Mouse (Mus musculus) layer of hippocampus, adult 11-12 months (tissue): Measurements from ENCODE around the gene Saysd1.
"Not testable (repeated sequence)": the region's sequence is repeated elsewhere in the genome, so short reads cannot be mapped to it uniquely, and the experiment has no call there.

Experiments
- DNase-seq: peaks from one replicate; pipeline ENCODE4 v3.0.0; 2022; ENCODE audit warnings: low spot score

Saysd1 gene

GRCm38 (mm10) chr14:20039795-20040194 lies 98.5 kb downstream of the Saysd1 start:
- no peak for DNase-seq

- DNase-seq, result no peak
These were observed 105.6 kb downstream of the Saysd1 start for GRCm38 (mm10) chr14:20032738-20033116.

GRCm38 (mm10) chr14:20032016-20032737 lies 106.2 kb downstream of the Saysd1 start:
- no peak for DNase-seq

- DNase-seq, result no peak
These were observed 108.7 kb downstream of the Saysd1 start for GRCm38 (mm10) chr14:20029606-20030005.

- DNase-seq, result not testable (repeated sequence)
These were observed 110.9 kb downstream of the Saysd1 start for GRCm38 (mm10) chr14:20027475-20027874.
